In genomic region chr7:28572689-28573088, GRCm38 (mm10) we compare ENCODE assay signal across 24 mouse cellular contexts. TPM values are rescaled to one million over a fixed set of nuclear protein-coding genes. Genes with fewer than 3 reads are reported as not detected.
A peak's percentile ranks its signal among the peaks of the same experiment; 100 is the strongest.
DNase-seq lines count a peak whose midpoint lies in the region; ATAC-seq and TF ChIP-seq lines count a peak whose summit lies in the region.
"Had no signal": no experiment of that assay in that cellular context is flagged by ENCODE, and none has a peak within 500 bp of the region (broad histone marks: within the 10 kb centered on the region; RNA-seq: fewer than 3 reads in every experiment).

No protein-coding gene starts in this region.

- no peaks in the 10 kb centered on the region for H3K27me3 ChIP-seq in liver, adult 2 months (ENCODE audit: control insufficient read depth, insufficient read depth, low read length)
- H3K27me3 ChIP-seq in intestine, embryonic 16.5 days (replicated peaks; ENCODE audit: control insufficient read depth, insufficient read depth, low read length) = no peaks in the 10 kb centered on the region
- no peaks in the 10 kb centered on the region for H3K27me3 ChIP-seq in liver, embryonic 15.5 days
- H3K27me3 ChIP-seq: embryonic facial prominence, embryonic 13.5 days; hindbrain, embryonic 13.5 days; limb, embryonic 15.5 days; midbrain, embryonic 15.5 days had no signal

- WGBS in liver, adult 2 months = 64% methylated on average over 5 of the region's 5 CpGs
- 69% methylated on average over 5 of the region's 5 CpGs for WGBS in intestine, embryonic 16.5 days
- 72% methylated on average over 5 of the region's 5 CpGs for WGBS in liver, embryonic 15.5 days (ENCODE audit: insufficient replicate concordance)

- H3K4me1 ChIP-seq in liver, adult 2 months (ENCODE audit: control insufficient read depth, insufficient read depth, low read length) = peaks cover 16% of the 10 kb centered on the region
- H3K4me1 ChIP-seq in intestine, embryonic 16.5 days (ENCODE audit: control insufficient read depth, insufficient read depth, low read length) = peaks cover 77% of the 10 kb centered on the region
- peaks cover 84% of the 10 kb centered on the region for H3K4me1 ChIP-seq in liver, embryonic 15.5 days (replicated peaks)

- TF ChIP-seq CTCF in liver, adult 2 months (IDR thresholded peaks at IDR 0.05; ENCODE audit: low read depth, low read length) = no peak

- no peak overlapping the region for H3K27ac ChIP-seq in liver, adult 2 months (replicated peaks; ENCODE audit: insufficient read depth, low read depth, low read length)
- peak overlapping the region; percentile 60 for H3K27ac ChIP-seq in intestine, embryonic 16.5 days (ENCODE audit: low read length)
- H3K27ac ChIP-seq in liver, embryonic 15.5 days (replicated peaks) = 0 out of 2 replicates have a peak overlapping the region, but pooled peaks have one; percentile 45
- H3K27ac ChIP-seq: embryonic facial prominence, embryonic 13.5 days; gastrocnemius, adult 2 months; hindbrain, embryonic 13.5 days; limb, embryonic 15.5 days; midbrain, embryonic 15.5 days had no signal

- H3K4me2 ChIP-seq in intestine, embryonic 16.5 days (ENCODE audit: low read depth, low read length) = no peak overlapping the region
- no peak overlapping the region for H3K4me2 ChIP-seq in liver, embryonic 15.5 days
- H3K4me2 ChIP-seq: embryonic facial prominence, embryonic 13.5 days; hindbrain, embryonic 13.5 days; limb, embryonic 15.5 days; midbrain, embryonic 15.5 days had no signal

- H3K36me3 ChIP-seq in liver, adult 2 months (ENCODE audit: control insufficient read depth, insufficient read depth, low read length) = no peaks in the 10 kb centered on the region
- peaks cover 1% of the 10 kb centered on the region for H3K36me3 ChIP-seq in intestine, embryonic 16.5 days (ENCODE audit: control insufficient read depth, insufficient read depth, low read length)
- peaks cover 22% of the 10 kb centered on the region for H3K36me3 ChIP-seq in liver, embryonic 15.5 days (replicated peaks)

- no peaks in the 10 kb centered on the region for H3K9me3 ChIP-seq in intestine, embryonic 16.5 days (ENCODE audit: control insufficient read depth, low read length)
- H3K9me3 ChIP-seq in liver, embryonic 15.5 days (replicated peaks) = no peaks in the 10 kb centered on the region
- H3K9me3 ChIP-seq: embryonic facial prominence, embryonic 13.5 days; hindbrain, embryonic 13.5 days; limb, embryonic 15.5 days; midbrain, embryonic 15.5 days had no signal

- no peak for TF ChIP-seq POLR2A in liver, adult 2 months (IDR thresholded peaks at IDR 0.05; ENCODE audit: extremely low read depth, insufficient read depth, low read length)

- peak; percentile 53 for DNase-seq in liver, adult 2 months (ENCODE audit: extremely low read depth, low read depth, low spot score)
- no peak for DNase-seq in liver
- peak; percentile 81 for DNase-seq in kidney, adult 9 months
- no peak for DNase-seq in adrenal gland, adult 2 months
- no peak for DNase-seq in layer of hippocampus, postnatal 25 days (ENCODE audit: extremely low spot score in 1 of 2, low spot score in 1 of 2)
- DNase-seq in adrenal gland, adult (ENCODE audit: inconsistent age in 2 of 2, low spot score in 1 of 2) = no peak
- DNase-seq: adrenal gland, postnatal 25 days; cerebellum, adult 9-10 months; forebrain, postnatal 0 days; gastrocnemius, adult 2 months; heart, adult 11 months had no signal

- peak; percentile 10; the same call in 1 of the 2 replicates for ATAC-seq in intestine, embryonic 16.5 days
- no peak for ATAC-seq in liver, embryonic 15.5 days (ENCODE audit: insufficient read depth)
- ATAC-seq: forebrain, postnatal 0 days; midbrain, embryonic 15.5 days had no signal

- no peak overlapping the region for H3K9ac ChIP-seq in liver, adult 2 months (ENCODE audit: low read depth, low read length)
- no peak overlapping the region for H3K9ac ChIP-seq in intestine, embryonic 16.5 days (ENCODE audit: low read depth, low read length)
- H3K9ac ChIP-seq in liver, embryonic 15.5 days = no peak overlapping the region
- H3K9ac ChIP-seq: embryonic facial prominence, embryonic 13.5 days; forebrain, postnatal 0 days; hindbrain, embryonic 13.5 days; limb, embryonic 15.5 days; midbrain, embryonic 15.5 days had no signal

- peaks cover 10% of the 10 kb centered on the region for H3K79me2 ChIP-seq in liver, adult 2 months (ENCODE audit: control insufficient read depth, insufficient read depth, low read length)

- no peak overlapping the region for H3K4me3 ChIP-seq in liver, adult 2 months (ENCODE audit: insufficient read depth, low read depth, low read length)
- no peak overlapping the region for H3K4me3 ChIP-seq in intestine, embryonic 16.5 days (ENCODE audit: low read length)
- H3K4me3 ChIP-seq in liver, embryonic 15.5 days (replicated peaks) = no peak overlapping the region
- H3K4me3 ChIP-seq: embryonic facial prominence, embryonic 13.5 days; gastrocnemius, adult 2 months; hindbrain, embryonic 13.5 days; limb, embryonic 15.5 days; midbrain, embryonic 15.5 days had no signal

RNA-seq across cellular contexts. Expression of gene Samd4b, which starts 25.3 kb away (rescaled TPM):
- total RNA-seq in liver, adult 2 months (2014; rRNA removed) = 4.1 and 6.9 TPM in 2 replicates
- 25.7 and 27.0 TPM in 2 replicates for polyA plus RNA-seq in liver, adult 2 months (2012; rRNA removed)
- polyA plus RNA-seq in intestine, embryonic 16.5 days (2015; fragmentation: Nextera tagmentation; extraction: Ambion mirVana) = 7.8 and 9.7 TPM in 2 replicates
- 5.6 and 6.6 TPM in 2 replicates for polyA plus RNA-seq in liver, embryonic 15.5 days (2015; fragmentation: Nextera tagmentation; extraction: Ambion mirVana)
- 10 to 100 TPM; 61.0 to 78.2 TPM for total RNA-seq in adrenal gland, adult 2 months (2021)
- polyA plus RNA-seq in adrenal gland, adult 2 months (2012; rRNA removed) = 127 and 146 TPM in 2 replicates
- 10 to 100 TPM; 70.1 to 71.0 TPM for total RNA-seq in layer of hippocampus, postnatal 25 days (2021)

RNA-seq across cellular contexts. Expression of gene Pak4, which starts 25.3 kb away (rescaled TPM):
- 4.0 and 7.0 TPM in 2 replicates for total RNA-seq in liver, adult 2 months (2014; rRNA removed)
- 14.9 TPM in 2 replicates for polyA plus RNA-seq in liver, adult 2 months (2012; rRNA removed)
- 51.2 and 55.4 TPM in 2 replicates for polyA plus RNA-seq in intestine, embryonic 16.5 days (2015; fragmentation: Nextera tagmentation; extraction: Ambion mirVana)
- 17.9 and 19.2 TPM in 2 replicates for polyA plus RNA-seq in liver, embryonic 15.5 days (2015; fragmentation: Nextera tagmentation; extraction: Ambion mirVana)
- 10 to 100 TPM; 28.7 to 29.6 TPM for total RNA-seq in adrenal gland, adult 2 months (2021)
- polyA plus RNA-seq in adrenal gland, adult 2 months (2012; rRNA removed) = 53.5 and 54.9 TPM in 2 replicates
- 10 to 100 TPM; 13.4 to 14.8 TPM for total RNA-seq in layer of hippocampus, postnatal 25 days (2021)

RNA-seq across cellular contexts. Expression of gene Nccrp1, which starts 25.6 kb away (rescaled TPM):
- total RNA-seq in liver, adult 2 months (2014; rRNA removed) = not detected in 2 replicates
- polyA plus RNA-seq in liver, adult 2 months (2012; rRNA removed) = 0.05 TPM in 1 of 2 replicates, not detected in the other
- 0.09 and 0.20 TPM in 2 replicates for polyA plus RNA-seq in intestine, embryonic 16.5 days (2015; fragmentation: Nextera tagmentation; extraction: Ambion mirVana)
- not detected in 2 replicates for polyA plus RNA-seq in liver, embryonic 15.5 days (2015; fragmentation: Nextera tagmentation; extraction: Ambion mirVana)
- total RNA-seq in adrenal gland, adult 2 months (2021) = not detected
- 0.10 TPM in 1 of 2 replicates, not detected in the other for polyA plus RNA-seq in adrenal gland, adult 2 months (2012; rRNA removed)
- total RNA-seq in layer of hippocampus, postnatal 25 days (2021) = under 1 TPM; 0.40 to 0.57 TPM
- total RNA-seq: adrenal gland, postnatal 25 days; gastrocnemius, adult 2 months; megakaryocyte progenitor cell, adult 5-6 weeks had no signal
- polyA plus RNA-seq: C2C12; forebrain, postnatal 0 days; heart, postnatal 0 days; hindbrain, embryonic 13.5 days; intestine, embryonic 14.5 days had no signal

RNA-seq across cellular contexts. Expression of gene Sycn, which starts 32.0 kb away (rescaled TPM):
- total RNA-seq in liver, adult 2 months (2014; rRNA removed) = 8.7 and 16.4 TPM in 2 replicates
- polyA plus RNA-seq in liver, adult 2 months (2012; rRNA removed) = 1.4 and 1.6 TPM in 2 replicates
- polyA plus RNA-seq in intestine, embryonic 16.5 days (2015; fragmentation: Nextera tagmentation; extraction: Ambion mirVana) = 94.3 and 150 TPM in 2 replicates
- polyA plus RNA-seq in liver, embryonic 15.5 days (2015; fragmentation: Nextera tagmentation; extraction: Ambion mirVana) = 0.68 TPM in 1 of 2 replicates, not detected in the other
- total RNA-seq in adrenal gland, adult 2 months (2021) = not detected
- 0.44 and 0.48 TPM in 2 replicates for polyA plus RNA-seq in adrenal gland, adult 2 months (2012; rRNA removed)
- total RNA-seq in layer of hippocampus, postnatal 25 days (2021) = not detected
- total RNA-seq: adrenal gland, postnatal 25 days; forebrain, postnatal 0 days; gastrocnemius, adult 2 months; layer of hippocampus, postnatal 14 days; left cerebral cortex, postnatal 25 days; megakaryocyte progenitor cell, adult 5-6 weeks had no signal
- polyA plus RNA-seq: C2C12; cortical plate, adult 2 months; embryonic facial prominence, embryonic 13.5 days; forebrain, postnatal 0 days; heart, postnatal 0 days; hindbrain, embryonic 13.5 days; limb, embryonic 15.5 days; midbrain, embryonic 15.5 days had no signal

RNA-seq across cellular contexts. Expression of gene Ifnl3, which starts 50.1 kb away (rescaled TPM):
- total RNA-seq in liver, adult 2 months (2014; rRNA removed) = not detected in 2 replicates
- not detected in 2 replicates for polyA plus RNA-seq in liver, adult 2 months (2012; rRNA removed)
- polyA plus RNA-seq in intestine, embryonic 16.5 days (2015; fragmentation: Nextera tagmentation; extraction: Ambion mirVana) = not detected in 2 replicates
- polyA plus RNA-seq in liver, embryonic 15.5 days (2015; fragmentation: Nextera tagmentation; extraction: Ambion mirVana) = not detected in 2 replicates
- total RNA-seq in adrenal gland, adult 2 months (2021) = not detected
- polyA plus RNA-seq in adrenal gland, adult 2 months (2012; rRNA removed) = 0.48 and 0.59 TPM in 2 replicates
- total RNA-seq in layer of hippocampus, postnatal 25 days (2021) = not detected
- total RNA-seq: adrenal gland, postnatal 25 days; forebrain, postnatal 0 days; gastrocnemius, adult 2 months; layer of hippocampus, postnatal 14 days; left cerebral cortex, postnatal 25 days; megakaryocyte progenitor cell, adult 5-6 weeks had no signal
- polyA plus RNA-seq: C2C12; cortical plate, adult 2 months; embryonic facial prominence, embryonic 13.5 days; forebrain, postnatal 0 days; heart, postnatal 0 days; hindbrain, embryonic 13.5 days; intestine, embryonic 14.5 days; limb, embryonic 15.5 days; midbrain, embryonic 15.5 days had no signal

Comparison
In these comparisons a context has a peak if more than half of its experiments do, and no peak if none do; other contexts are left out.
1. DNase-seq: peak in liver, adult 2 months (single experiment) and kidney, adult 9 months (single experiment); none in liver (single experiment), adrenal gland, adult 2 months (single experiment), layer of hippocampus, postnatal 25 days (0 of 2) and adrenal gland, adult (0 of 2).